Mouse (Mus musculus) thymus, adult 2 months (tissue): ENCODE results near the gene Myo3a.

ENCODE experiments used
- CTCF ChIP-seq: fragments of 200-500 bp; IDR thresholded peaks from 2 replicates; pipeline ENCODE4 v1.5.1; 2012; ENCODE audit warnings: mild to moderate bottlenecking, control low read depth, low read length, moderate library complexity, borderline replicate concordance; ENCODE audit not compliant: control insufficient read depth, poor library complexity, insufficient read depth; ENCODE audit errors: extremely low read depth
- POLR2A ChIP-seq: fragments of 200-500 bp; IDR thresholded peaks from 2 replicates; pipeline ENCODE4 v1.6.1; 2012; ENCODE audit warnings: mild to moderate bottlenecking, low read length, control low read depth, moderate library complexity; ENCODE audit not compliant: control insufficient read depth, poor library complexity, insufficient read depth; ENCODE audit errors: extremely low read depth

GRCm38 (mm10) chr2:22620030-22620429 is 392.7 kb downstream of the Myo3a start:
- TF ChIP-seq POLR2A (no peak), CTCF (no peak)
